Mouse (Mus musculus): Measurements from ENCODE around the gene C2cd3.

- TF ChIP-seq CTCF (IDR thresholded peaks at IDR 0.05) (no peak), EP300 (IDR thresholded peaks at IDR 0.05) (no peak)
These were observed 29.0 kb downstream of the C2cd3 start for GRCm38 (mm10) chr7:100400899-100401539.

Data from lung, postnatal 0 days (tissue).